Mouse (Mus musculus) 416B (cell line): Measurements from ENCODE around the gene Eln.
A peak's percentile ranks its signal among the peaks of the same experiment; 100 is the strongest.

ENCODE experiments used
- DNase-seq: peaks from one replicate; pipeline ENCODE4 v3.0.0; 2011; ENCODE audit warnings: low read depth

The Eln gene

GRCm38 (mm10) chr5:134743991-134744390 is 3.1 kb downstream of the Eln start:
- DNase-seq: no peak

- no peak for DNase-seq
Observed at GRCm38 (mm10) chr5:134742221-134742795, 4.8 kb downstream of the Eln start.

GRCm38 (mm10) chr5:134740501-134741341 is 6.4 kb downstream of the Eln start:
- DNase-seq: no peak

- DNase-seq: no peak
Observed at GRCm38 (mm10) chr5:134739951-134740350, 7.2 kb downstream of the Eln start.

GRCm38 (mm10) chr5:134734920-134735319 is 12.2 kb downstream of the Eln start:
- DNase-seq: peak; percentile 15

- DNase-seq: peak; percentile 31
Observed at GRCm38 (mm10) chr5:134734072-134734471, 13.1 kb downstream of the Eln start.

GRCm38 (mm10) chr5:134733241-134733640 is 13.9 kb downstream of the Eln start:
- peak; percentile 74 for DNase-seq

GRCm38 (mm10) chr5:134729124-134729523 is 18.0 kb downstream of the Eln start:
- no peak for DNase-seq

GRCm38 (mm10) chr5:134728535-134728934 is 18.6 kb downstream of the Eln start:
- no peak for DNase-seq

- DNase-seq: no peak
Observed at GRCm38 (mm10) chr5:134727001-134727639, 20.0 kb downstream of the Eln start.

GRCm38 (mm10) chr5:134725299-134725698 is 21.8 kb downstream of the Eln start:
- no peak for DNase-seq

GRCm38 (mm10) chr5:134720058-134720457 is 27.1 kb downstream of the Eln start:
- DNase-seq: no peak

- peak; percentile 48 for DNase-seq
Observed at GRCm38 (mm10) chr5:134711076-134711475, 36.0 kb downstream of the Eln start.

GRCm38 (mm10) chr5:134709275-134709674 is 37.8 kb downstream of the Eln start:
- DNase-seq: peak; percentile 34

GRCm38 (mm10) chr5:134704157-134704556 is 43.0 kb downstream of the Eln start:
- peak; percentile 80 for DNase-seq

GRCm38 (mm10) chr5:134695539-134695938 is 51.6 kb downstream of the Eln start:
- no peak for DNase-seq

GRCm38 (mm10) chr5:134695082-134695481 is 52.0 kb downstream of the Eln start:
- peak; percentile 50 for DNase-seq

- no peak for DNase-seq
Observed at GRCm38 (mm10) chr5:134692704-134693103, 54.4 kb downstream of the Eln start.

GRCm38 (mm10) chr5:134688718-134689284 is 58.3 kb downstream of the Eln start:
- DNase-seq: peak; percentile 100

- DNase-seq: no peak
Observed at GRCm38 (mm10) chr5:134688086-134688717, 58.9 kb downstream of the Eln start, which contains the start of gene Limk1. TSS of gene Limk1 (minus strand) at chr5:134688598.

- no peak for DNase-seq
Observed at GRCm38 (mm10) chr5:134687187-134687586, 59.9 kb downstream of the Eln start.

GRCm38 (mm10) chr5:134686541-134686940 is 60.6 kb downstream of the Eln start:
- DNase-seq: no peak
